Mouse (Mus musculus) bone marrow, adult 2 months (tissue): Measurements from ENCODE around the gene Ssmem1.

Experiments used
- CTCF ChIP-seq: fragments of 200-500 bp; IDR thresholded peaks from 2 replicates; pipeline ENCODE4 v1.5.1; 2011; ENCODE audit warnings: low read length, control low read depth; ENCODE audit not compliant: control insufficient read depth, insufficient read depth
- POLR2A ChIP-seq: fragments of 200-500 bp; IDR thresholded peaks from 2 replicates; pipeline ENCODE4 v1.6.1; 2011; ENCODE audit warnings: low read depth, mild to moderate bottlenecking, control low read depth, low read length, borderline replicate concordance; ENCODE audit not compliant: control insufficient read depth

DNA sequence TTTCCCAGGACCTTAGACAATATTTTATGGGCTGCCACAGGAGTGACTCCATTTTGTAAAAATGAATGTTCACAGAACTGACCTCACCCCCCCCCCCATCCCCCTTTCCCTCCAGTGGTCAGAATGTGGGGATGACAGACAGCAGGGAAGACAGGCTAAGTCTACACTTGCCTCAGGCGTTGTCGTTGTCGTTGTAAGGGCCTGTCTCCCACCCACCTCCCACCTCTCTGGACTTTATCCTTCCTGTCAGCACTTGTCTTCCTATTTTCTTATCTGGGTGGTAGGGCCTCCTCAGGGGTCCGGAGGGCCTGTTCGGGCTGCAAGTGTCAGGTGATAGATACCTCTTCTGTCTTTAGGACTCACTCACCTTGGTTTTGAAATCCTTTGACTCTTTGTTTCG lies 32.6 kb downstream of the Ssmem1 start:
- TF ChIP-seq CTCF (no peak), POLR2A (no peak)
